Mouse (Mus musculus) spleen, adult 2 months (tissue): Measurements from ENCODE around the gene Clvs2.

Experiments
- CTCF ChIP-seq: fragments of 200-500 bp; IDR thresholded peaks from 2 replicates; pipeline ENCODE4 v1.5.1; 2011; ENCODE audit warnings: mild to moderate bottlenecking, inconsistent platforms; ENCODE audit not compliant: insufficient read depth, insufficient read length, insufficient replicate concordance; ENCODE audit errors: extremely low read depth
- POLR2A ChIP-seq: fragments of 200-500 bp; IDR thresholded peaks from 2 replicates; pipeline ENCODE4 v1.6.1; 2011; ENCODE audit warnings: low read depth, low read length, inconsistent platforms

DNA sequence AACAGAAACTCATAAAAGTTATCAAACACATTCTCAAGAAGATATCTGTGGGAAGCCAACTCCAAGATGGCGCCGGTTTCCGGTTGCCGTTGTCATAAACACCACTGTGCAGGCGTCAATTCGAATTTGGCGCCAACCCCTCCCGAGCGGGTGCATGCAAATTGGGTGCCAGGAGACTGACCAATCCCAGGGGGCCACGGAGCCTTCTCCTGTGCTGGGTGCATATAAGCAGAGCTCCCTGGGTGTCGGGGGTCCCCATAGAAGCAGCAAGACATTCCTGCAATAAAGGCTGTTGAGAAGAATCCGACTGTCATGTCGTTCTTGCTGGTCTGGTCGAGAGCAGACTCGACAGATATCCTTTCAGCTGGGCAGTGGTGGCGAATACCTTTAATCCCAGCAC is 31.8 kb downstream of the Clvs2 start:
- no peak for TF ChIP-seq POLR2A
- TF ChIP-seq CTCF = no peak
